Mouse (Mus musculus): ENCODE measurements at regions not wholly inside any gene's neighbourhood (a gene's known extent, or its start where the extent isn't known, plus 50 kb on each side); places are given as distances from the start of the nearest gene placed in this dataset.
A peak's percentile ranks its signal among the peaks of the same experiment; 100 is the strongest.

DNA sequence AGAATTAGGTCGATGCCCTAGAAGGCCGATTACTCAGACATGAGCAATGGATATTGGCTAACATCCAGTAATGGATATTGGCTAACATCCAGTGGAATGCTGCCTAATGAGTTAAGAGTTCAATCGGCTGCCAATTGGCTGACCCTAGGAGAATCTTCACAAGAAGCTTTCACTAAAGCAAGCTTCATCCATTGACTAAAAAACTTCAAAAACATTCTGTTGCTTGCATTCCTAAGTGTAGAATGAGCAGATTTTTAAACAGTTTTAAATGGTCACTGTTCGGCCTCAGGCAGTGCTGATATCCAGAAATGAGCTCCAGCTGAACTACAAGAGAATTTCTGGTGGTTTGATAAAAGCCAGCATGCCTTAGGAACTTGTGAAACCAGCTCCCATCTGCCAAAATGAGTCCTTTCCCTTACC is 56.8 kb upstream of the Cenpe start:
- H3K4me1 ChIP-seq (replicated peaks; ENCODE audit: control insufficient read depth, insufficient read depth, low read length), result no peaks in the 10 kb centered on the region
- DNase-seq (ENCODE audit: low spot score), result peak; percentile 68
- peak; percentile 66; the same call in 1 of the 2 replicates for ATAC-seq (ENCODE audit: low FRiP score)

More for the DNA sequence above, 56.8 kb upstream of the Cenpe start:
- WGBS, result 54% methylated on average over 4 of the region's 4 CpGs
- Histone ChIP-seq H3K9me3 (ENCODE audit: control insufficient read depth, low read length) (no peaks in the 10 kb centered on the region), H3K4me2 (replicated peaks) (no peak overlapping the region), H3K9ac (no peak overlapping the region), H3K4me3 (replicated peaks; ENCODE audit: low read length) (no peak overlapping the region), H3K36me3 (replicated peaks; ENCODE audit: control insufficient read depth, insufficient read depth) (no peaks in the 10 kb centered on the region), H3K27me3 (ENCODE audit: control insufficient read depth, insufficient read depth, low read length) (no peaks in the 10 kb centered on the region), H3K27ac (no peak overlapping the region)

Measured in hindbrain, embryonic 14.5 days (tissue).